Mouse (Mus musculus): Measurements from ENCODE around the gene Cmtr1. TPM values are rescaled to one million over a fixed set of nuclear protein-coding genes. Genes with fewer than 3 reads are reported as not detected.

Gene Cmtr1
- polyA plus RNA-seq, 1 experiment from 2014 or later: 68.9 TPM

- Histone ChIP-seq H3K4me2 (replicated peaks; ENCODE audit: low read depth) (no peak overlapping the region), H3K4me3 (ENCODE audit: low read depth, low read length) (no peak overlapping the region), H3K36me3 (ENCODE audit: control insufficient read depth, insufficient read depth) (no peaks in the 10 kb centered on the region), H3K9me3 (ENCODE audit: control insufficient read depth) (no peaks in the 10 kb centered on the region), H3K9ac (ENCODE audit: low read depth, low read length) (no peak overlapping the region), H3K27me3 (replicated peaks; ENCODE audit: control insufficient read depth, insufficient read depth, low read length) (no peaks in the 10 kb centered on the region), H3K27ac (ENCODE audit: low read depth, low read length) (no peak overlapping the region), H3K4me1 (replicated peaks; ENCODE audit: control insufficient read depth, insufficient read depth, low read length) (no peaks in the 10 kb centered on the region)
- no peak for TF ChIP-seq CTCF (IDR thresholded peaks at IDR 0.05; ENCODE audit: low read depth)
- WGBS: 76% methylated on average over 13 of the region's 13 CpGs
- no peak for ATAC-seq
Measured at GRCm38 (mm10) chr17:29730510-29731265, 70.3 kb downstream of the Cmtr1 start.

- no peak overlapping the region for H3K4me3 ChIP-seq (ENCODE audit: low read depth, low read length)
- no peak overlapping the region for H3K9ac ChIP-seq (ENCODE audit: low read depth, low read length)
- TF ChIP-seq CTCF (IDR thresholded peaks at IDR 0.05; ENCODE audit: low read depth): no peak
- no peak overlapping the region for H3K27ac ChIP-seq (ENCODE audit: low read depth, low read length)
- WGBS: 57% methylated on average over 12 of the region's 12 CpGs
- no peaks in the 10 kb centered on the region for H3K27me3 ChIP-seq (replicated peaks; ENCODE audit: control insufficient read depth, insufficient read depth, low read length)
- ATAC-seq: no peak
- H3K36me3 ChIP-seq (ENCODE audit: control insufficient read depth, insufficient read depth): no peaks in the 10 kb centered on the region
- H3K4me2 ChIP-seq (replicated peaks; ENCODE audit: low read depth): no peak overlapping the region
- H3K4me1 ChIP-seq (replicated peaks; ENCODE audit: control insufficient read depth, insufficient read depth, low read length): no peaks in the 10 kb centered on the region
- H3K9me3 ChIP-seq (ENCODE audit: control insufficient read depth): no peaks in the 10 kb centered on the region
Measured at GRCm38 (mm10) chr17:29731266-29731952, 71.0 kb downstream of the Cmtr1 start.

GRCm38 (mm10) chr17:29731953-29732325 is 71.5 kb downstream of the Cmtr1 start:
- no peaks in the 10 kb centered on the region for H3K9me3 ChIP-seq (ENCODE audit: control insufficient read depth)
- no peak for TF ChIP-seq CTCF (IDR thresholded peaks at IDR 0.05; ENCODE audit: low read depth)
- no peak overlapping the region for H3K9ac ChIP-seq (ENCODE audit: low read depth, low read length)
- H3K4me2 ChIP-seq (replicated peaks; ENCODE audit: low read depth): no peak overlapping the region
- H3K27me3 ChIP-seq (replicated peaks; ENCODE audit: control insufficient read depth, insufficient read depth, low read length): no peaks in the 10 kb centered on the region
- H3K27ac ChIP-seq (ENCODE audit: low read depth, low read length): no peak overlapping the region
- H3K4me1 ChIP-seq (replicated peaks; ENCODE audit: control insufficient read depth, insufficient read depth, low read length): no peaks in the 10 kb centered on the region
- ATAC-seq: no peak
- 64% methylated on average over 6 of the region's 6 CpGs for WGBS
- no peak overlapping the region for H3K4me3 ChIP-seq (ENCODE audit: low read depth, low read length)
- H3K36me3 ChIP-seq (ENCODE audit: control insufficient read depth, insufficient read depth): no peaks in the 10 kb centered on the region

GRCm38 (mm10) chr17:29732522-29732921 is 72.1 kb downstream of the Cmtr1 start:
- WGBS: 79% methylated on average over 2 of the region's 2 CpGs
- H3K4me2 ChIP-seq (replicated peaks; ENCODE audit: low read depth): no peak overlapping the region

GRCm38 (mm10) chr17:29736448-29737014 is 76.1 kb downstream of the Cmtr1 start:
- Histone ChIP-seq H3K4me1 (replicated peaks; ENCODE audit: control insufficient read depth, insufficient read depth, low read length) (no peaks in the 10 kb centered on the region; the same call in 1 of the 2 replicates), H3K27me3 (replicated peaks; ENCODE audit: control insufficient read depth, insufficient read depth, low read length) (no peaks in the 10 kb centered on the region), H3K36me3 (ENCODE audit: control insufficient read depth, insufficient read depth) (no peaks in the 10 kb centered on the region), H3K27ac (ENCODE audit: low read depth, low read length) (no peak overlapping the region), H3K9me3 (ENCODE audit: control insufficient read depth) (no peaks in the 10 kb centered on the region), H3K4me2 (replicated peaks; ENCODE audit: low read depth) (no peak overlapping the region), H3K9ac (ENCODE audit: low read depth, low read length) (no peak overlapping the region), H3K4me3 (ENCODE audit: low read depth, low read length) (no peak overlapping the region)
- 56% methylated on average over 15 of the region's 15 CpGs for WGBS
- no peak for TF ChIP-seq CTCF (IDR thresholded peaks at IDR 0.05; ENCODE audit: low read depth)
- no peak for ATAC-seq

More at GRCm38 (mm10) chr17:29732522-29732921, 72.1 kb downstream of the Cmtr1 start:
- H3K9me3 ChIP-seq (ENCODE audit: control insufficient read depth): no peaks in the 10 kb centered on the region
- H3K9ac ChIP-seq (ENCODE audit: low read depth, low read length): no peak overlapping the region
- ATAC-seq: no peak
- no peaks in the 10 kb centered on the region for H3K4me1 ChIP-seq (replicated peaks; ENCODE audit: control insufficient read depth, insufficient read depth, low read length)
- H3K4me3 ChIP-seq (ENCODE audit: low read depth, low read length): no peak overlapping the region
- no peaks in the 10 kb centered on the region for H3K27me3 ChIP-seq (replicated peaks; ENCODE audit: control insufficient read depth, insufficient read depth, low read length)
- no peak overlapping the region for H3K27ac ChIP-seq (ENCODE audit: low read depth, low read length)
- H3K36me3 ChIP-seq (ENCODE audit: control insufficient read depth, insufficient read depth): no peaks in the 10 kb centered on the region
- no peak for TF ChIP-seq CTCF (IDR thresholded peaks at IDR 0.05; ENCODE audit: low read depth)

Measured in intestine, postnatal 0 days (tissue).